Mouse (Mus musculus) cerebellum, adult 2 months (tissue): ENCODE measurements around the gene Osbpl10. TPM values are rescaled to one million over a fixed set of nuclear protein-coding genes. Genes with fewer than 3 reads are reported as not detected.
A peak's percentile ranks its signal among the peaks of the same experiment; 100 is the strongest.

ENCODE experiments used
- DNase-seq, 2 experiments: peaks; one replicate each; pipeline ENCODE4 v3.0.0; 2021
- H3K27ac ChIP-seq: fragments of 200-500 bp; 2 replicates; pipeline ENCODE4 v1.5.1; 2012; ENCODE audit warnings: low read length, control low read depth, inconsistent platforms; ENCODE audit not compliant: insufficient read depth
- H3K27me3 ChIP-seq: fragments of 200-500 bp; 2 replicates; pipeline ENCODE4 v1.6.1; 2012; ENCODE audit warnings: inconsistent platforms, mild to moderate bottlenecking, low read length, moderate library complexity; ENCODE audit not compliant: control insufficient read depth, insufficient read depth
- H3K4me1 ChIP-seq: fragments of 200-500 bp; 2 replicates; pipeline ENCODE4 v1.6.1; 2011; ENCODE audit warnings: low read length; ENCODE audit not compliant: control insufficient read depth, insufficient read depth
- H3K4me3 ChIP-seq: fragments of 200-500 bp; replicated peaks from 2 replicates; pipeline ENCODE3; 2011; ENCODE audit warnings: mild to moderate bottlenecking, low read depth, low read length, control low read depth; ENCODE audit not compliant: insufficient read depth
- CTCF ChIP-seq: fragments of 200-500 bp; IDR thresholded peaks from 2 replicates; pipeline ENCODE4 v1.5.1; 2011; ENCODE audit warnings: low read depth, mild to moderate bottlenecking, control low read depth, low read length, moderate library complexity, borderline replicate concordance; ENCODE audit not compliant: insufficient read depth
- POLR2A ChIP-seq: fragments of 200-500 bp; IDR thresholded peaks from 2 replicates; pipeline ENCODE4 v1.6.1; 2011; ENCODE audit warnings: low read length, control low read depth, borderline replicate concordance; ENCODE audit not compliant: insufficient read depth
- WGBS: fragments of 180-500 bp; shearing (Covaris S2); methylation state at CpG from one replicate; pipeline ENCODE4 v1.1.7; 2018; 5-methylcytosine and 5-hydroxymethylcytosine counted together
- polyA plus RNA-seq: library from polyadenylated mRNA; depleted of rRNA; stranded (reverse); fragments of >200 nt; gene quantifications from 2 replicates; pipeline ENCODE4 v1.2.3, GENCODE M21; 2012; rRNA removed

Osbpl10 gene
- 11.0 and 11.8 TPM in 2 replicates for polyA plus RNA-seq

DNA sequence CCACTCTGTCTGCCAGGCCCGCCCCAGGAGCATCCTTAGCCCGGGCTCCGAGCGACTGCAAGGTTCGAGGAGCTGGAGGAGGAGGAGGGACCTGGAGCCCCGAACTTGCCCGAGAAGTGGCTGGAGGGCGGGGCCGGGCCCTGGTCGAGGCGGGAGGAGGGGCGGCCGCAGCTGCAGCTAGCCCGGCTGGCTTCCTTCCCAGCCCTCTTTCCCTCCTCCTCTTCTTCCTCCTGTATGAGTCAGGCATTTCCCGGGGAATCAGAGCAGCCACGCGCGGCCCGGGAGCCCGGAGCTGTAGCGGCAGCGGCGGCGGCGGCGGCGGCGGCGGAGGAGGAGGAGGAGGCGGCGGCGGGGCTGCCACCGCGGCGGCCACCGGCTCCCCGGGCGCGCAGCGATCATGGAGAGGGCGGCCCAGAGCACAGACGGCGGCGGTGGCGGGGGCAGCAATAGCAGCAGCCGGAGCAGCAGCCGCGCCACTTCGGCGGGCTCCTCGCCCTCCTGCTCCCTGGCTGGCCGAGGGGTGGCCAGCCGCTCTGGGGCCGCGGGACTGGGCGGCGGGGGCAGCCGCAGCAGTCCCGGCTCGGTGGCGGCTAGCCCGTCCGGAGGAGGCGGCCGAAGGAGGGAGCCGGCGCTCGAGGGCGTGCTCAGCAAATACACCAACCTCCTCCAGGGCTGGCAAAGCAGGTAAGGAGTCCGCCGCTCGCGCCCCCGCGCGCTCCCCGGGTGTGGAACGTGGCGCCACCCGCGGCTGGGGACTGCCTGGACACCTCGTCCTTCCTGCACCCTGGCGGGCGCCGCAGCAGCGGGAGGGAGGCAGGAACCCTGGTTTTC, at the start of gene Osbpl10:
Gene Osbpl10, plus strand, starts transcription at position 289 of the 831 bp plus-strand sequence.
- WGBS = under 1% methylated on average over 81 of the region's 86 CpGs
- H3K4me3 ChIP-seq = peak within 1 kb of the TSS; percentile 55
- H3K27me3 ChIP-seq = no peaks in the 10 kb centered on the region
- 0 out of 2 replicates have a peak within 1 kb of the TSS, but pooled peaks have one; percentile 53 for H3K27ac ChIP-seq
- DNase-seq = peak; percentile 79 to 80
- H3K4me1 ChIP-seq = no peaks in the 10 kb centered on the region
- no peak for TF ChIP-seq POLR2A
- no peak for TF ChIP-seq CTCF

DNA sequence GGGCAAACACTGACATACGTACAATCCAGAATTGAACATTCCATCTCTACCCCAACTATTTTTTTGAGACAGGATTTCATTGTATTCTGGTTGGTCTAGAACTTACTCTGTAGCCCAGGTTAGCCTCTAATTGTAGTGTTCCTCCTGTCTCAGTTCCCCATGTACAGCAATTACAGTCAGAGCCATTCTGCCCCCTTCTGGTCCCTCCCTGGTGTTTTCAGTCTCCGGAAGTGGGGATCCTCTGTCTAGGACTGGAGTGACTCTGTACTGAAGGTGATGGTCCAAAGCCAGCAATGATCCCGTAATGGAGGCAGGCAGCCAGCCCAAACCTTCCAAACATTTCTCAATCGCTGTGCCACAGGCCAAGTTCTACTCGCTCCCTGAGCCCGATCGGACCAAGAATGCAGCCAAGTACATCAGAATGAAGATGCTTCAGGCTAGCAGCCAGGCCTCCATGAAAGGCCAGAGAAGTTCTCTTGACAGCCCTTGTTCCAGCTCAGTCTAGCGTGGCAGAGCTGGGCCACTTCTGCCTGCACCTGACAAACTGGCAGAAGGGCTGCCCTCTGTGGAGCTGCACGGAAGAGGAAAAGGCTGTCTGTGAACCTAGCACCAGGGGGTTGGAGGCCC, 47.8 kb upstream of the Osbpl10 start:
- no peak overlapping the region for H3K27ac ChIP-seq
- no peak overlapping the region for H3K4me3 ChIP-seq
- TF ChIP-seq CTCF (no peak), POLR2A (no peak)
- H3K27me3 ChIP-seq = no peaks in the 10 kb centered on the region
- DNase-seq = peak; percentile 48 to 64
- peaks cover 3% of the 10 kb centered on the region; the same call in 1 of the 2 replicates for H3K4me1 ChIP-seq
- 24% methylated on average over 9 of the region's 9 CpGs for WGBS

DNA sequence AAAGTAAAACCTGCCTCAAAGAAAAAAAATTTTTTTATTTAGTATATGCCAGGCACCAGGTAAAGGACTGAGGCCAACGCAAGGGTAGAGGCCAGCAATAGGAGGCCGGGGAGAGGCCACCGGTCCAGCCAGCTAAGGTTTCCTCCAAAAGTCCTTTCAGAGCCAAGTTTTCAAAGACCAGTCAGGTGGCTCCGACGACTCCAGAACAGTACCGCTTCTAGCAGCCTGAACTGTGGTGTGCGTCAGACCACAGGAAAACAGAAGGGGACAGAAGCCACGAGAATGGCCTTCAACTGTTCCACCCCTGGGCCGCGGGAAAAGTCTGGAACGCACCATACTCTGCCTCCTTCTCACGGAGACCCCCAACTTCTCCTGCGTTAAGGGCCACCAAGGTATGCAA, 45.8 kb upstream of the Osbpl10 start:
- WGBS = 8% methylated on average over 13 of the region's 13 CpGs
- H3K4me1 ChIP-seq = peaks cover 3% of the 10 kb centered on the region; the same call in 1 of the 2 replicates
- DNase-seq = no peak
- peak overlapping the region; percentile 60 for H3K4me3 ChIP-seq
- H3K27me3 ChIP-seq = no peaks in the 10 kb centered on the region
- no peak for TF ChIP-seq POLR2A
- no peak for TF ChIP-seq CTCF
- H3K27ac ChIP-seq = no peak overlapping the region

DNA sequence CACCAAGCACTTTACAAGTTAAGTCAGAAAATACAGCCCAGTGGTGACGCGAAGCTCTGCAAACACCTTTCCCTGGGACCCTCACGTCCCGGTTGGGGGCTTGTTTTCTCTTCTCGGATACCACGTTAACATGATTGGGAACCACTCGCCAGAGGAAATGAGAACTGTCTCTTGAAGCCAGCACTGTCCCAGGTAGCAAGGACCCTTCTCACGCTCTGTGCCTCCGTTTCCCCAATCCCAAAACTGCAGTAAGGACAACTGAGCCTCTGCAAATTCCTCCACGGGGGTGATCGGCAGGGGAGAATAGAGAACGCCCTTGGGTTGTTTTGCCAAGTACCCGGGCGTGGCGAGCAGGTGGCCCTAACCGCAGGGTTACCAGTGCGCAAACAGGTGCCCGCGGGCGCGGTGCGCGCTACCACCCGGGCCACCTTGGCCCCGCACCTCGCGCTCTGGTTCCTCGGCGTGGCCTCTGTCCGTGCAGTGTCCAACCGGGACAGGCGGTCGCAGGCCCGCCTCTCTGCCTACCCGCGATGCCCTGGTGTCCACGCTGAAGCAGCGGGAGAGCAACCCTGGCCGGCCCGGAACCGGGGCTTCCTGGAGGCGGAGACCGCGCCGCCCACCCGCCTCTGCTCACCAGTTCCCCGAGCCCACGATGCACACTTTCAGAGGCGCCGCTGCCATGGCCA, 45.2 kb upstream of the Osbpl10 start:
- peak overlapping the region; percentile 2; the same call in 1 of the 2 replicates for H3K27ac ChIP-seq
- under 1% methylated on average over 50 of the region's 50 CpGs for WGBS
- H3K4me3 ChIP-seq = peak overlapping the region; percentile 60
- H3K27me3 ChIP-seq = no peaks in the 10 kb centered on the region
- peaks cover 3% of the 10 kb centered on the region; the same call in 1 of the 2 replicates for H3K4me1 ChIP-seq
- no peak for DNase-seq
- TF ChIP-seq CTCF = no peak
- no peak for TF ChIP-seq POLR2A

DNA sequence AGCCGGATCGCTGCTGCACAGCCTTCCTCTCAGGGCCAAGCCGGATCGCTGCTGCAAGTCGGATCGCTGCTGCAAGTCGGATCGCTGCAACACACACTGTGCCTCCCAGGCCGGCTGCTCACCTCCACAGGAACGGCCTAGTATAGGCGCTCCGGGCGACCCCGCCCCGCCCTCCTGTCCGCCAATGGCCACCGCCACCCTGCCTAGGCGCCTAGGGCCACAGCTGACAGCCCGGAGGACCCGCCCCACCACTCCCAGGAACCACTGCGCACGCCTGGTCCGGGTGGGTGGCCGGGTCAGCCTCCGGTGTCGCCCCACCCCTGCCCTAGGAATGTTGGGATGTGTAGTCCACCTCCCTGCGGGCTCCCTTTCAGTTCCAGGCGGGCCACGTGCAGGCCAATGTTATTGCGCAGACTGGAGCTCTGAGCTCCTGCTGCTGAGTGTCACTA, 44.6 kb upstream of the Osbpl10 start, which contains the start of gene Gpd1l:
Gene Gpd1l, minus strand, starts transcription at position 265 of the 449 bp plus-strand sequence.
- no peaks in the 10 kb centered on the region for H3K27me3 ChIP-seq
- H3K27ac ChIP-seq = peak within 1 kb of the TSS; percentile 2; the same call in 1 of the 2 replicates
- peak; percentile 96 to 97 for DNase-seq
- peak; percentile 70; the same call in 1 of the 2 replicates for TF ChIP-seq POLR2A
- TF ChIP-seq CTCF = no peak
- H3K4me1 ChIP-seq = peaks cover 3% of the 10 kb centered on the region; the same call in 1 of the 2 replicates
- WGBS = under 1% methylated on average over 30 of the region's 30 CpGs
- peak within 1 kb of the TSS; percentile 60 for H3K4me3 ChIP-seq

DNA sequence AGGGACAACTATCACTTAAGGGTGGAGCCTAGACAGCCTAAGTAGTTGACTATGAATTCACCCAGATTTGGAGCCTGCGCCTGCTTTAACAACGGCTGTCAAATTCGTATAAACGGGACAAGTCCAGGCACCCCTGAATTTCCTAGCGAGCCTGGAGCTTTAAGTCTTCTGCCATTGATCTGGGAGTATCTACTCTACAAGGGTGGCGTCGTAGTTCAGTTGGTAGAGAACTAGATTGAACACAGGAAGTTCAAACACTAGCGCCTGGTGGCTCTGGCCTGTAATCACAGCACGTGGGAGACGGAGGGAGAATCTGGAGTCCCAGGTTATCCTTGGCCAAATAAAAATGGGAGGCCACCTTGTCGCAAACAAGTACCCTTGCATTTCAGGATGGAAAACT, 44.1 kb upstream of the Osbpl10 start:
- H3K27me3 ChIP-seq = no peaks in the 10 kb centered on the region
- TF ChIP-seq CTCF (no peak), POLR2A (no peak)
- no peak overlapping the region for H3K27ac ChIP-seq
- peaks cover 3% of the 10 kb centered on the region; the same call in 1 of the 2 replicates for H3K4me1 ChIP-seq
- peak overlapping the region; percentile 60 for H3K4me3 ChIP-seq
- DNase-seq = no peak
- WGBS = 71% methylated on average over 11 of the region's 11 CpGs

DNA sequence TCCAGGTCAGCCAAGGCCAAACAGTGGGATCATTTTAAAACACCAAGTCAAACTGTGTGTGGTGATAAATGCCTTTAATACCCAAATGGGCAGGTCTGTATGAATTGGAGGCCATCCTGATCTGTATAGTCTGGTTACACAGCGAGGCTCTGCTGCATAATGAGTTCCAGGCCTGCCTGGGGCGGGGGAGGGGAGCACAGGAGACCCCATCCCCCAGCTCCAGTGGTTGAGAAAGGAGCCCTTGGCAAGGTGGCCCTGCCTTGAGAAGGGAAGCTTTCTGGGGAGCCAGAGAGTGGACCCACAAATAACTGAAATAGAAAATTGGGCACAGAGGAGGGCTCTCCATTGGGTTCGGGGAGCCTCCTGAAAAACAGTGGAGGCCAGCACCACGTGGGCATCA, 43.0 kb upstream of the Osbpl10 start:
- no peak for DNase-seq
- Histone ChIP-seq H3K4me3 (no peak overlapping the region), H3K4me1 (peaks cover 3% of the 10 kb centered on the region; the same call in 1 of the 2 replicates), H3K27ac (no peak overlapping the region), H3K27me3 (no peaks in the 10 kb centered on the region)
- no peak for TF ChIP-seq POLR2A
- TF ChIP-seq CTCF = no peak
- 91% methylated on average over 4 of the region's 4 CpGs for WGBS
